Mouse (Mus musculus) midbrain, embryonic 11.5 days (tissue): ENCODE data around the gene Zfp574. TPM values are rescaled to one million over a fixed set of nuclear protein-coding genes. Genes with fewer than 3 reads are reported as not detected.

Experiments used
- ATAC-seq: fragments of 200-750 bp; cut with Nextera tagmentation; 2 replicates; pipeline ENCODE4 v1.8.0; 2017; ENCODE audit warnings: moderate TSS enrichment, moderate library complexity; ENCODE audit not compliant: low FRiP score
- DNase-seq: peaks from one replicate; pipeline ENCODE4 v3.0.0; 2015; ENCODE audit warnings: low spot score; ENCODE audit errors: missing footprints
- H3K27ac ChIP-seq: fragments of 300-500 bp; sonication (generic); 2 replicates; pipeline ENCODE4 v1.5.1; 2014; ENCODE audit warnings: low read depth, low read length
- H3K27me3 ChIP-seq: fragments of 300-500 bp; sonication (generic); 2 replicates; pipeline ENCODE4 v1.6.1; 2014; ENCODE audit warnings: mild to moderate bottlenecking, low read length, moderate library complexity, mixed read lengths; ENCODE audit not compliant: control insufficient read depth, insufficient read depth
- H3K36me3 ChIP-seq: fragments of 300-500 bp; sonication (generic); 2 replicates; pipeline ENCODE4 v1.6.1; 2014; ENCODE audit warnings: mild to moderate bottlenecking, low read length, moderate library complexity, mixed read lengths; ENCODE audit not compliant: control insufficient read depth, insufficient read depth
- H3K4me1 ChIP-seq: fragments of 300-500 bp; sonication (generic); 2 replicates; pipeline ENCODE4 v1.6.1; 2014; ENCODE audit warnings: low read length; ENCODE audit not compliant: control insufficient read depth, insufficient read depth
- H3K4me2 ChIP-seq: fragments of 300-500 bp; sonication (generic); 2 replicates; pipeline ENCODE4 v1.6.1; 2014; ENCODE audit warnings: mild to moderate bottlenecking, moderate library complexity
- H3K4me3 ChIP-seq: fragments of 300-500 bp; sonication (generic); 2 replicates; pipeline ENCODE4 v1.5.1; 2014; ENCODE audit warnings: low read depth, low read length
- H3K9ac ChIP-seq: fragments of 300-500 bp; sonication (generic); 2 replicates; pipeline ENCODE4 v1.6.1; 2014; ENCODE audit warnings: low read length
- H3K9me3 ChIP-seq: fragments of 300-500 bp; sonication (generic); 2 replicates; pipeline ENCODE4 v1.6.1; 2016; ENCODE audit warnings: low read length; ENCODE audit not compliant: control insufficient read depth
- WGBS: fragments of 180-500 bp; shearing (Covaris S2); extraction: QIAGEN DNeasy Blood & Tissue Kit; methylation state at CpG from one replicate; pipeline ENCODE4 v1.1.7; 2014; 5-methylcytosine and 5-hydroxymethylcytosine counted together
- polyA plus RNA-seq: library from polyadenylated mRNA; unstranded; fragments of >200 nt; fragmentation: Nextera tagmentation; extraction: Ambion mirVana; gene quantifications from 2 replicates; pipeline ENCODE4 v1.2.1, GENCODE M21; 2014

Gene Zfp574
- polyA plus RNA-seq = 20.3 and 22.9 TPM in 2 replicates

GRCm38 (mm10) chr7:25071979-25072715, at the start of gene Zfp574, which contains the start of gene Grik5:
Gene Zfp574, plus strand, starts transcription at chr7:25072567.
Gene Grik5, minus strand, starts transcription at chr7:25072346.
- Histone ChIP-seq H3K9me3 (no peaks in the 10 kb centered on the region), H3K9ac (peak within 1 kb of the TSS; percentile 84), H3K4me3 (peak within 1 kb of the TSS; percentile 56), H3K4me2 (peak within 1 kb of the TSS; percentile 86), H3K27me3 (no peaks in the 10 kb centered on the region), H3K36me3 (no peaks in the 10 kb centered on the region), H3K4me1 (peaks cover 47% of the 10 kb centered on the region), H3K27ac (peak within 1 kb of the TSS; percentile 82)
- peak; percentile 91 for DNase-seq
- 0% methylated on average over 23 of the region's 28 CpGs for WGBS
- ATAC-seq = peak; percentile 1; the same call in 1 of the 2 replicates

GRCm38 (mm10) chr7:25025855-25026439, 46.4 kb upstream of the Zfp574 start:
- Histone ChIP-seq H3K9me3 (no peaks in the 10 kb centered on the region), H3K27me3 (no peaks in the 10 kb centered on the region), H3K36me3 (peaks cover 13% of the 10 kb centered on the region; the same call in 1 of the 2 replicates), H3K27ac (no peak overlapping the region), H3K4me2 (no peak overlapping the region), H3K9ac (no peak overlapping the region), H3K4me1 (no peaks in the 10 kb centered on the region), H3K4me3 (no peak overlapping the region)
- 58% methylated on average over 10 of the region's 10 CpGs for WGBS
- ATAC-seq = no peak
- peak; percentile 84 for DNase-seq

- Histone ChIP-seq H3K36me3 (peaks cover 10% of the 10 kb centered on the region; the same call in 1 of the 2 replicates), H3K4me1 (no peaks in the 10 kb centered on the region), H3K4me2 (no peak overlapping the region), H3K9me3 (no peaks in the 10 kb centered on the region), H3K4me3 (no peak overlapping the region), H3K9ac (no peak overlapping the region), H3K27ac (no peak overlapping the region), H3K27me3 (no peaks in the 10 kb centered on the region)
- DNase-seq (no peak), ATAC-seq (no peak)
- 58% methylated on average over 7 of the region's 7 CpGs for WGBS
These were observed 45.9 kb upstream of the Zfp574 start for GRCm38 (mm10) chr7:25026452-25026851.

- Histone ChIP-seq H3K27me3 (no peaks in the 10 kb centered on the region), H3K36me3 (peaks cover 8% of the 10 kb centered on the region; the same call in 1 of the 2 replicates), H3K4me3 (no peak overlapping the region), H3K9ac (no peak overlapping the region), H3K4me1 (no peaks in the 10 kb centered on the region), H3K27ac (no peak overlapping the region), H3K9me3 (no peaks in the 10 kb centered on the region), H3K4me2 (no peak overlapping the region)
- 52% methylated on average over 5 of the region's 5 CpGs for WGBS
- DNase-seq (peak; percentile 98), ATAC-seq (peak; percentile 59; the same call in 1 of the 2 replicates)
These were observed 42.2 kb upstream of the Zfp574 start for GRCm38 (mm10) chr7:25030032-25030753.

- H3K4me2 ChIP-seq = no peak overlapping the region
- peaks cover 8% of the 10 kb centered on the region; the same call in 1 of the 2 replicates for H3K36me3 ChIP-seq
- no peaks in the 10 kb centered on the region for H3K27me3 ChIP-seq
- no peaks in the 10 kb centered on the region for H3K4me1 ChIP-seq
- no peak for DNase-seq
- H3K27ac ChIP-seq = no peak overlapping the region
- no peak overlapping the region for H3K9ac ChIP-seq
- no peak for ATAC-seq
- H3K9me3 ChIP-seq = no peaks in the 10 kb centered on the region
- H3K4me3 ChIP-seq = no peak overlapping the region
- 45% methylated on average over 3 of the region's 3 CpGs for WGBS
These were observed 40.8 kb upstream of the Zfp574 start for GRCm38 (mm10) chr7:25031528-25031927.

- H3K9ac ChIP-seq = no peak overlapping the region
- DNase-seq (no peak), ATAC-seq (no peak)
- WGBS = 93% methylated on average over 4 of the region's 4 CpGs
- no peak overlapping the region for H3K4me2 ChIP-seq
- H3K4me3 ChIP-seq = no peak overlapping the region
- peaks cover 3% of the 10 kb centered on the region; the same call in 1 of the 2 replicates for H3K36me3 ChIP-seq
- H3K4me1 ChIP-seq = no peaks in the 10 kb centered on the region
- H3K27ac ChIP-seq = no peak overlapping the region
- no peaks in the 10 kb centered on the region for H3K27me3 ChIP-seq
- no peaks in the 10 kb centered on the region for H3K9me3 ChIP-seq
These were observed 37.6 kb upstream of the Zfp574 start for GRCm38 (mm10) chr7:25034796-25035195.

- DNase-seq (peak; percentile 98), ATAC-seq (no peak)
- Histone ChIP-seq H3K9ac (no peak overlapping the region), H3K4me2 (no peak overlapping the region), H3K36me3 (peaks cover 3% of the 10 kb centered on the region; the same call in 1 of the 2 replicates), H3K9me3 (no peaks in the 10 kb centered on the region), H3K27me3 (no peaks in the 10 kb centered on the region), H3K4me1 (no peaks in the 10 kb centered on the region), H3K4me3 (no peak overlapping the region), H3K27ac (no peak overlapping the region)
- 55% methylated on average over 7 of the region's 7 CpGs for WGBS
These were observed 36.5 kb upstream of the Zfp574 start for GRCm38 (mm10) chr7:25035916-25036315.

- WGBS = 94% methylated on average over 12 of the region's 12 CpGs
- H3K9ac ChIP-seq = no peak overlapping the region
- ATAC-seq (no peak), DNase-seq (no peak)
- no peak overlapping the region for H3K4me2 ChIP-seq
- no peaks in the 10 kb centered on the region for H3K4me1 ChIP-seq
- peaks cover 16% of the 10 kb centered on the region for H3K36me3 ChIP-seq
- H3K27ac ChIP-seq = no peak overlapping the region
- H3K9me3 ChIP-seq = no peaks in the 10 kb centered on the region
- H3K4me3 ChIP-seq = no peak overlapping the region
- no peaks in the 10 kb centered on the region for H3K27me3 ChIP-seq
These were observed 30.4 kb upstream of the Zfp574 start for GRCm38 (mm10) chr7:25041921-25042320.
